Mouse (Mus musculus): ENCODE results near the gene D11Wsu47e.

D11Wsu47e gene

DNA sequence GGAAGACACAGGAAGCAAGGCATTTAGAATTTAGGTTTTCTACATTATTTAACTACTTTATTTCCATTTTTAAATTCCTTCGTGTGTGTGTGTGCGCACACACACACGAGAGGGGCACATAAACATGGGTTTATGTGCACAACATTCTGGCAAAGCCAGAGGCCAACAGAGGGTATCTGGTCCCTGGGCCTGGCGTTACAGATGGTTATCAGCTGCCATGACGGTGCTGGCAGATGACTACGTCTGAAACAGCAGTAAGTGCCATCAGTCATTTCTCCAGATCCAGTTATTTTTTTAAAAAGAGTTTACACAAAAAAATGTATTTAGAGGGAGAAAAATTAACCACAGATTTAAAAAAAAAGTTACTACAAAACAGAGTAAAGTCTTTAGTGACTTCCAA is 18.0 kb upstream of the D11Wsu47e start:
- no peak for DNase-seq (ENCODE audit: extremely low read depth, low read depth)

GRCm38 (mm10) chr11:113666648-113667047 is 17.6 kb upstream of the D11Wsu47e start:
- DNase-seq (ENCODE audit: extremely low read depth, low read depth) = no peak

GRCm38 (mm10) chr11:113667122-113667521 is 17.1 kb upstream of the D11Wsu47e start:
- no peak for DNase-seq (ENCODE audit: extremely low read depth, low read depth)

DNA sequence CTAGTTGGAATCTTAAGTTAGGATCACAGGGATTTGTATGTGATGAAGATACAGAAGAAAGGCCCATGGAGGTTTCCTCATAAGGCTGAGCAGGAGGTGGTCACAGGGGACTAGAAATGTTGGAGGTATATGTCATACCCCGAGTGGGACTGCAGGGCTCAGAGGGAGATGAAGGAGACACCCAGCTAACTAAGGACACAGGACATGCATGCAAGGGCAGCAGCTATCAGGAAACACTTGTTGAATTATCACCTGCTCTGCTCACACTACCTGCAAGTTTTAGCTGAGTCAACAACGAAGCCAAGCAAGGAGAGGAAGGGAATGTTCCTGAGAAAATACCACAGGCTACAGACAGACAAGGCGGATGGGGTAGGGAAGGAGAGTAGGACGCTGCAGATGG is 16.5 kb upstream of the D11Wsu47e start:
- no peak for DNase-seq (ENCODE audit: extremely low read depth, low read depth)

DNA sequence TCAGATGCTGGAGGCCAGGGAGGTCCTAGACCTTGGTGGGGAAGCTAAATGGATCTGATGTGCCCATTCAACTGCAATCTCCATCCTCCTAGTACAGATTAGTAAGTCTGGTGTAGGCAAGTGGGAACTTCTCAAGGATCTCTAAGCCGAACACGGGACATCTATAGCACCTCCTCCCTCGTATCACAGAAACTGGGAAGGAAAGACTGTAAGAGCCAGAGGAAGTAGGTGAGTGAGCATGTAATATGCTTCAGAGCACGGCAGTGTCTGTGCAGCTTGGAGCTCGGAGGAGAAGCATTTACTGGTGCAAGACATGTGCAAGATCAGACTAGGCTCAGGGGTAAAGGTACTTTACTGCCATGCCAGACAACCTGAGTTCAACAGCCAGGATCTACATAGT is 15.4 kb upstream of the D11Wsu47e start:
- no peak for DNase-seq (ENCODE audit: extremely low read depth, low read depth)

DNA sequence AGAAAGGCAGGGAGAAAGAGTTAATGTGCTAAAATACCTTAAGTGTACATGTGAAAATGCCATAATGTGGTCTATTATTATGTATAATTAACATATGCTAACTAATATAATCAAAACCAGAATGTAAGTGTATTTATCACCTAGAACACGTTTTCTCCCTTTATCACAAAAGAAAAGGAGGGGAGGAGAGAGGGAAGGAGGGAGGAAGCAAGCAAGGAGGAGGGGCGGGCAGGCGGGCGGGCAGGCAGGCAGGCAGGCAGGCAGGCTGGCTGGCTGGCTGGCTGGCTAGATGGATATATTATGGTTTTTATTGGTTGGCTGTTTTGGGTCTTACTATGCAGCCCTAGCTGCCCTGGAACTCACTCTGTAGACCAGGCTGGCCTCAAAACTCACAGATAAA is 14.5 kb upstream of the D11Wsu47e start:
- no peak for DNase-seq (ENCODE audit: extremely low read depth, low read depth)

GRCm38 (mm10) chr11:113673614-113674013 is 10.6 kb upstream of the D11Wsu47e start:
- no peak for DNase-seq (ENCODE audit: extremely low read depth, low read depth)

DNA sequence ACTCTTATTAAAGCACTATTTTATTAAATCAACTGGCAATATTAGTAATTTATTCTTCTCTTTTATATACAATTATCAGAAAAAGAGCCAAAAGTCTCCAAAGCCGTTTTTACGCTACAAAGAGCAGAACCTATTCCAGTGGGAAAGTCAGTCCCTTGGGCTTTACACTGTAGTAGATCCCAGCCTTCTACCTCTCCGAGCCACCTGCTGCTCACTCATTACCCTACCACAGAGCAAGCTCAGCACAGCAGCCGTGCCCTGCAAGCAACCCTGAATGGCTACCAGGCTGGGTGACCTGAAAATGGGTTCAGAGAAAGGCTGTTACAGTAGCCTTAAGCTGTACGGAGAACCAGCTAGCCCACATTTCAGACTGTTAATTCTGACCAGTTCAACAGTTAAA is 9.6 kb upstream of the D11Wsu47e start:
- DNase-seq (ENCODE audit: extremely low read depth, low read depth) = no peak

DNA sequence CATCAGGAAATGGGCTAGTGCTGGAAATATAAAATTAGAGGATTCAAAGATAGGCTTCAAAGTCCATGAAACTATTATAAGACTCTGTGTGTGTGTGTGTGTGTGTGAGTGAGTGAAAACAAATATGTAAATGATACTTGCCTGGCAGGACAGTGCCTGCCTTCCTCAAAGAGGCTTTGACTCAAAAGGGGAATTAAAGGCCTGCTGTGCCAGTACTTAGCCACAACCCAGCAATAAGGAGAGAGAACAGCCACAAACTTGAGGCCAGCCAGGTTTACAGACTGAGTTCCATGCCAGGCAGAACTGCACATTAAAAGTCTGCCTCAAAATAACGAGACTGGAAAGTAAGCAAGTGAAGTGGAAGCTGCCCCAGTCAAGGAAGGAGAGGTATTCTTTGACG is 7.4 kb upstream of the D11Wsu47e start:
- DNase-seq (ENCODE audit: extremely low read depth, low read depth) = no peak

GRCm38 (mm10) chr11:113677378-113677777 is 6.8 kb upstream of the D11Wsu47e start:
- no peak for DNase-seq (ENCODE audit: extremely low read depth, low read depth)

- DNase-seq (ENCODE audit: extremely low read depth, low read depth) = no peak
These were observed 5.8 kb upstream of the D11Wsu47e start for GRCm38 (mm10) chr11:113678373-113678772.

DNA sequence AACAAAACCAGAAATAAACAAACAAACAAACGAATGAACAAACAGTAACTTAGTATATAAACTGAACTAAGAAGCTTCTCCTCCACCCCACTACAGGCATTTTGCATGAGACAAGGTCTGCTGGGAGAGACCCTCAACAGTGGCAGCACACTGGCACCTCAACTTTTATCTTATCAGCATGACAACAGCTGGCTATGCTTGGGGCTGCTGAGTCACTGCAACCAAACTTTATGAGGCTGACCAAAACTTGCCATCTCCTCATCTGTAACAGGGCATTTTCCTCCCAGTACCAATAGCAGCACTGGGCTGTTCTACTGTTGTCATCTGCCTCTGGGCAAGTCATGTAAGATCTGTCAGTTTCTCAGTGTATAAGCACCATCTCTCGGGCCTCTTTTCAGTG is 3.3 kb upstream of the D11Wsu47e start:
- peak; percentile 72 for DNase-seq (ENCODE audit: extremely low read depth, low read depth)

DNA sequence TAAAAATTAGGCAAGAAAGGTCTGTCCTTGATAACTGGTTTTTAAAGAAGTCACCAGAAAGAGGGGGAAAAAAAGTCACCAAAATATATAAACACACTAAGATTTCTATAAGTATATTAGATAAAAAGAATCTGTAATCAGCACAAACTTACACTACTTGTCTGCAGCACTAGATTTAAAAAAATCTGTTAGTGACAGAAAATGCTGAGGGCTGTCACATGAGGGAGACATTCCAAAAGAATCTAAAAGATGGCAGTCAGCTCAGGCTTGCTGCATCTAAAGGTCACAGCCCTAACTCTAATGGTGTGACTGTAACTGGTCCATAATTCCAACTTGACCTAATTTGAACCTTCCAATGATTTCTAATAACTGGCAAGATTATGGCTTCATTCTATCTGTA is 2.2 kb upstream of the D11Wsu47e start:
- no peak for DNase-seq (ENCODE audit: extremely low read depth, low read depth)

- no peak for DNase-seq (ENCODE audit: extremely low read depth, low read depth)
These were observed 1.1 kb upstream of the D11Wsu47e start for GRCm38 (mm10) chr11:113682897-113683626.

DNA sequence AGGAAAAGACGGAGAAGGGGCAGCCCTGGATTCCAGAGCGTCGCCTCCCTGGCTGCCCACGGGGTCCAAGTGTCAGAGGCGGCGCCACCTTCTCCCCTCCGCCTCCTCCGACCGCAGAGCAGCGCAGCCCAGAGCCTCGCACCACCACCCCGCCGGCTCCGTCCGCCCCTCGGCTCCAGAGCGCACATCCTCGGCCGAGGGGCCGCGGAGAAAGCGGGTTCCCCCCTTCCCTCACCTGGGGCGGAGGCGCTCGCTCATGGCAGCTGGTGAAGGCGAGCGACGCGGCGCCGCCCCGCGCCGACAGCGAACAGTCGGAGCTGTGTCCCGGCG is 620 bp upstream of the D11Wsu47e start:
- no peak for DNase-seq (ENCODE audit: extremely low read depth, low read depth)

DNA sequence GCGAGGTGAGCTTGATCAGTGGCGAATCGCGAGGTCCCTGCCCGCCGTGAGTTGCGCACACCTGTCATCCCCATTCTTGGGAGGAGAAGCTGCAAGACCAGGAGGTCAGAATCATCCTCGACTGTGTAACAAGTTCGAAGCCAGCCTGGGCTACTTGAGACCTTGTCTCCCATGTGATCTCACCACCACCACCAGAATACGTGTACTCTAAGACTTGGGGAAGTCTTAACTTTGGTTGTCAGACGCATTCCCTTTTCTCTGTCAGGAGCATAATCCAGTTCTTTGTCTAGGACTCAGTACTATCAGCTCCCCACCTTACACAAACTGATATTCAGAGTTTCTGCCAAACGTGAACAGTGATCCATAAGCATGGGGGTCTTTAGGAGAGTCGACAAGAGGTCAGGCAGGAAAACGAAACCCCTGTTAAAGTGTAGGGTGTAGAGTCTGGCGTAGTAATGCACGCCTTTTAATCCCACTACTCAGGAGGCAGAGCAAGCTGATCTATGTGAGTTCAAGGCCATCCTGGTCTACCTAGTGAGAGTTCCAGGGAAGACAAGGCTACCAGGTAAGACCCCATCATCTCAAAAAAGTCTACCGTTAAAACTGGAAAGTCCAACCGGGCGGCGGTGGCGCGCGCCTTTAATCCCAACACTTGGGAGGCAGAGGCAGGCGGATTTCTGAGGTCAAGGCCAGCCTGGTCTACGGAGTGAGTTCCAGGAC is 655 bp downstream of the D11Wsu47e start:
- DNase-seq (ENCODE audit: extremely low read depth, low read depth) = peak; percentile 59

DNA sequence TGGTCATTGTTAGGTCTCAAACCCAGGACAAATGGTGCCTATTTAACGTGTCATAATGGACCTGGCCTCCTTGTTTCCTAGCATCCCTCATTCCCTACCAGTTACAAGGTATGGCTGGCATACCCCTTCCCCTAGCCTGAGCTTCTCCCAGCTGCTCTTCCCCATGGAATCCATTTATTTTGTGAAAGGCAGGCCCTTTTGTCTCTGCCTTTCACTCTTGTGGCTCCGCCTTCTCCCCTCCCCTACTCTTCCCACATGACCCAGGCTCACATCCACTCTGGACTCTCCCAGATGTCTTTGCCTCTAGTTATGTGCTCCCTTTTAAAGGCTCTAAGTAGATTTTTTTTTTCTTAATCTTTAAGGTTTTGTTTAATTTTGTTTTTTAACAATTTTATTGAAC is 2.8 kb downstream of the D11Wsu47e start:
- DNase-seq (ENCODE audit: extremely low read depth, low read depth) = no peak

- DNase-seq (ENCODE audit: extremely low read depth, low read depth) = no peak
These were observed 6.3 kb downstream of the D11Wsu47e start for GRCm38 (mm10) chr11:113690506-113690905.

- DNase-seq (ENCODE audit: extremely low read depth, low read depth) = no peak
These were observed 7.1 kb downstream of the D11Wsu47e start for GRCm38 (mm10) chr11:113691318-113691717.

DNA sequence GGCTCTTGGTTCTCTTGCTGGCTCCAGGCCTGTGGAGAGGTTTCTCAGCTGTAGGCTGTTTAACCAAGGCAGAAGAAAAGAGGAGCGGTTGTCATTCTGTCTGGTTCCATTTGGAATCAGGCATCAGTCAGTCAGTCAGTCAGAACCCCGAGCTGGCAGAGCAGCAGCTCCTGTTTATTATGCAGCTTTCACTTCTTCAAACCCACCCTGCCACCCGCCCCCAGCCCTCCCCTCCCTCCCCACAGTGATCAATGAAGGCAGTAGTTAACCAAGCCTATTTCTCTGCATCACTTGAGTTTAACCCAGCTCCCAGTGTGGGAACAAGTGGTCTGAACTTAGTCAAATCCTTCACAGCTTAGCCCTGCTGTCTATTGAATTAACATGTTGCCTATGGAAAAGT is 7.6 kb downstream of the D11Wsu47e start:
- DNase-seq (ENCODE audit: extremely low read depth, low read depth) = no peak

GRCm38 (mm10) chr11:113697571-113697970 is 13.4 kb downstream of the D11Wsu47e start:
- no peak for DNase-seq (ENCODE audit: extremely low read depth, low read depth)

- no peak for DNase-seq (ENCODE audit: extremely low read depth, low read depth)
These were observed 13.9 kb downstream of the D11Wsu47e start for GRCm38 (mm10) chr11:113698013-113698545.

- DNase-seq (ENCODE audit: extremely low read depth, low read depth) = no peak
These were observed 15.4 kb downstream of the D11Wsu47e start for GRCm38 (mm10) chr11:113699643-113700042.

Measured in MEL-GATA-1-ER (cell line).